Mouse (Mus musculus) ovary, postnatal 14 days (tissue): Measurements from ENCODE around the gene Svop.
A peak's percentile ranks its signal among the peaks of the same experiment; 100 is the strongest.

Experiments used
- DNase-seq: peaks from one replicate; pipeline ENCODE4 v3.0.0; 2022; ENCODE audit warnings: low spot score

Svop gene

DNA sequence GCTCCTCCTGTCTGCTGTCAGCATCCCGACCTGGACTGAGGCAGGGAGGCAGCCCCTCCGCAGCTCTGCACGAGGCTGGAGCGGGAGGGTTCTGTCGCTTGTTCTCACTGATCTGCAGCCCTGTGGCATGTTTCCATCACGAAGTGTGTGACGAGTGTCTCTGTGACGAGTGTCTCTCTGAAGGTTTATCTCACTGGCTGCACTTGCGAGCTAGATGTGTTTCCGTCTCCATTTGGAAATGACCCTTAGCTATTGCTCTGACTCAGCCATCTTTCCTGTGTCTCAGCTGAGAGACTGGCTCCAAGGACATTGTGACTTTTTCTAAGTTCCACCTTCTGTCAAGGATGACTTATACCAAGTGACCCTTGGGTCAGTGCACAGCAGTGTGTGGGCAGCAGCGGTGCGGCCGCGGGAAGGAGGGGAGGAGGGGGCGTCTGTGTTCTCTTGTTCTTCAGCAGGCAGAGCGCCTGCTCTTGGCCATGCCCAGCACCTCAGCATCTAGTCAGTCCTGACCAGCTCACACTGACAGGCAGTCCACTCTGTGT lies 15.1 kb upstream of the Svop start:
- DNase-seq = no peak

DNA sequence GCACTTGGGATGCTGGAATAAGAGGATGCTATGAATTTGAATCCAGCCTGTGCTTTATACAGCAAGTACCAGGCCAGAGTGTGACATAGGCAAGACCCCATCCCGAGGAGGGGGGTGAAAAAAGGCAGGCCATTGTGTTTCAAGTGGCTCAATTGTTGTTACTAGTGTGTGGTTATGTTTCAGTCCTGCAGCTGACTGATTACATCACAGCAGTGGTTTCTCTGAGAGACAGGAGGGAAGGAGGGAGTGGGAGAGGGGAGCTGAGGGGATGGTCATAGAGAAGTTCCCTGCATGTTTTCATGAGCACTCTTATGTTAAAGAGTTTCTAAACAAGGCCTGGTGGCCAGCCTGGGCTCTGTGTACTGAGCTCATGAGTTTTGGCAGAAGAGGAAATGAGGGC lies 11.4 kb upstream of the Svop start:
- no peak for DNase-seq

DNA sequence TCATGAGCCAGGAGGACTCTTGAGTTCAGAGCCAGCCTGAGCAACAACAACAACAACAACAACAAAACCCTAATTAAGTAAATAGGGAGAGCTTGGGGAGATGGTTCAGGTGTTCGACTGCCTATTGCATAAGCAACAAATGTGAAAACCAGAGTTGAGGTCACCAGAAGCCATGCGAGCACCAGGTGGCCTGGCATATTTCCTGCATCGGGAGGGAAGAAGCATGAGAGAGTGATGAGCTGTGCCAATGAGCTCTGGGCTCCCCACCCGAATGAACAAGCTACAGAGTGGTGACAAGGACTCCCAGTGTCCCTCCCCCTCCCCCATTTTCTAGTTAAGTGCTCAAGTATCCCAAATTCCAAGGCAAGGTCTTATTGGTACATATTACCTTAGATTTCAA lies 10.5 kb upstream of the Svop start:
- DNase-seq = no peak

DNA sequence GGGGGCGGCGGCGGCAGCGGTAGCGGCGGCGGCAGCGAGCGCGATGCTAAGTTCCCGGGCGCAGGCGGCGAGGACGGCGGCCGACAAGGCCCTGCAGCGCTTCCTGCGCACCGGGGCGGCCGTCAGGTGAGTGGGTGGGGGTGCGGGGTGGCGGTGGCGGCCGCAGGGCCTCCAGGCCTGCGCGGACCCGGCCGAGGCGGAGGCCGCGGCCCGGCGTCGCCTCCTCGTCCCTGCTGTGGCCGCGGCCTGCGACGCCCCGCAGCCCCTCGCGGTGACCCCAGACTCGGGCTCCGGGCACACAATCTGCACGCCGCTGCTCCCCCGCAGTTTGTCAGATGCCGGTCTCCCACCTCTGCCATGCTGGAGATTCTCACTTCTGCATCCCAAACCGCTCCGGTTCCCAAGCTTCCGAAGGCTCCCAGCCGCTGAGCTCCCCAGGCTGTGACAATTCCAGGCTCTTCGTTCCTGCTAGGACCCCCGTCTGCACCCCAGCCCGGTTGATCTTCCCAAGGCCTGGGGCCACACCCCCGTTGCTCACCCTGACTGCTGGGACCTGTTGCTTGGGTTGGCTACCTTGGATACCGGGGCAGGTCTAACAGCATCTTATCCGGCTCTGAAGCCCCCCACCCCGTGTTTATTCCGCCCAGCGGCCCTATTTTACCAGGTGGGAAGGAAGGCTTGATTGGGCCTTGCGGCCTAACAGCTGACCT lies 9.2 kb upstream of the Svop start:
- DNase-seq = peak; percentile 4

DNA sequence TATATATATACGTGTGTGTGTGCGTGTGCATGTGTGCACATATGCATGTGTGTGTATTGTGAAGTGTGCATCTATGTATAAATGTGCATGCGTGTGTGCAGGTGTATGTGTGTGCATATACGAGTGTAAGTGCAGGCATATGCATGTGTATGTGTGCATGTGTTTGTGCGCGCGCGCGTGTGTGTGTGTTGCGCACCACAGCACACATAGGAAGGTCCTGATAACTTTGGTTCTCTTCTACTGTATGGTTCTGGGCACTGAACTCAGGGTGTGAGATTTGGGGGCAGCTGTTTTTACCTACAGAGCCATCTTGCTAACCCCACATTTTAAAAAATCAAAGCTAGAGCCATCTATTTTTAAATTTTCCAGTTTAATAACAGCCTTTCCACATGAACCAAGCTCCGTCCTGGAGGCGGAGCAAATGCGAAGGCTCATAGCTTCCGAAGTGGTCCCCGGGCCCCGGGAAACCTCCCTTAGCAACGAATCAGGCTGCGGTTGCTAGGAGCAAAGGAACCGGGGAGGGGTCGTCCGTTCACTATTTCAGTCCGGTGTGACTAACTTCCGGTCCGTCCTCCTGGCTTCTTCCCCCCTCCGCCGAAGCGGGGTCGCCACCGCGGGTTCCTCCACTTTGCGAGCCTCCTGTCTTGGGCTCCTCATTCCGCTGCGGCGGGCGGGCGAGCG lies 8.5 kb upstream of the Svop start:
- peak; percentile 99 for DNase-seq

DNA sequence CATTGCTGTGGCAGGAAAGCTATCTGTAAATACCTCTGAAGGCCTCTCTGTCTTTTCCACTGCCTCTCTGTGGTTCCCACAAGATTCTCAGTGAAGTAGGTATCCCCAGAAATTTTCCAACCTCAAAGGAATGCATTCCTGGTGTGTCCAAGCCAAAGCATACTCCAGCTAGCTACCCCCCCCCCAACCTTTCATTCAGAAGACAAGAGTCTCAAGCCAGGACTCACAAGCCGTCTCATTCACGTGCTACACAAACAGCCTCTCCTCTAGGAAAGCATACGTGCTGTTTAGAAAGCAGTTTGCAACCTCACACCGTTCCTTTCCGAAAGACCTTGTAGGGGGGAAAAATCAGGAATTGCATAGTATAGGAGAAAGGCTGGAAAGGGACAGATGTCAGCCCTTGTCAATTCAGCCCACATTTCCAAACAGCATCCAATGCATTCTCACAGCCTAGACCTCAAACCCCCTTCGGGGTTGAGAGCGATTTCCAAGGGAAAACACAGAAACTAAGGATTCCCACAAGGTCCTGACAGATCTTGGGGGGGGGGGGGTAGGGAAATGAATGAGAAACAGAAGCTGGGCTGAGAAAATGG lies 853 bp downstream of the Svop start:
- no peak for DNase-seq

DNA sequence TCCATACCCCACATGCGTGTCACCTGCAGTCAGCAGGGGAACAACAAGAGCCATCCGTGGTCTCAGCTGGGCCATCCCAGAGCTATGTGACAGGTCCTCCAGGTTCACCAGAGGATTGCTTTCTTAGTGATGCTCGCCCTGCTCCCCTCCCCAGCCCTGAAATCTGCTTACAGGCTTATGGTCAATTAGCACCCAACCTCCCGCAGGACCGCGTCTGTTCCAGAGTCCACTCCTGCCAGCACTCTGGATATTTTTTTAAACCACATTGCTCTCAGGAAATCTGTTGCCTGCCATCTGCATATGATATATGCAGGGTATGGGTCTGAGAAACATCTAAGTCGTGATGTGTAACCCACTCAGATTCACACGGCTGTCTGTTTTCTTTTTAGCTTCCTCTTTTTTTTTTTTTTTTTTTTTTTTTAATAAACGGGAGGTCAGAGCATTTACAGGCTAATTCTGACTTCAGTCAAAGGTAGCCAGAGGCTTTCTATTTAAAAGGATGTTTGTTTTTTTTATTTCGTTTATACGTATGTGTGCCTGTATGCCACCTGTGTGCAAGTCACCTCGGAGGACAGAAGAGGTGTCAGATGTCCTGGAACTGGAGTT lies 3.4 kb downstream of the Svop start:
- no peak for DNase-seq

DNA sequence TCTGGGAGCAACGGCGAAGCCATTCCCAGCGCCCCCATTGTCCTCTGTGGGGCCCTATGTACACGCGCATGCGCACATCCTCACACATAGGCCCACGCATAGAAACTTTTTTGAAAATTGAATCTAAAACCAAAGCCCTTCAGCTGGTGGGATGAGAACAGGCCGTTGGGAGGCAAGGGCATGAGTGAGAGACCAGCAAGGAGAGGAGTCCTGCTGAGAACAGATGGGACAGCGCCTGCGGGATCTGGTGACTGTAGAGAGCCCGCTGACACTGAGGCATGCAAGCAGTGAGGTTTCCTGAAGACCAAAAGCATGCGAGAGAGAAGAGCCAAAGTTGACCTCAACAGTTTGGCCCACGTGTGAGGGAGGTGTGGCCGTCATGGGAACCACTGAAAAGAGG lies 5.9 kb downstream of the Svop start:
- no peak for DNase-seq

DNA sequence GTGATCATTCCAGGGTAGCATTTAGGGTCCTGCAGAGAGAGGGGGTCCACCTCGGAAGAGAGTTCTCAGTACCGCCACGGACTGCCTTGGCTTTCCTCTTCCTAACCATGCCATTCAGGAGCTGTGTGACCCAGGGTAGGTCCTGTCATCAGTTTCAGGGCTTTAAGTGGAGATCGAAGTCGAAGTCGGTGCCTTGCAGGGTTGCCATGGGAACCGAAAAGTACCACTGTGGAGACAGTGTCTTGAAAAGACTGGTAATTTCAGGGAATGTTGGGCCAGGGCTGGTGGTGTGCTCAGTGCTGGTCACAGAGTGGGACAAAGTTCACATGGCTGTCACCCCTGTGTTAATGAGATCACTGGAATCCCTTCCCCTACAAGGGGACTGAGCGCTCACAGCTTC lies 14.4 kb downstream of the Svop start:
- no peak for DNase-seq

DNA sequence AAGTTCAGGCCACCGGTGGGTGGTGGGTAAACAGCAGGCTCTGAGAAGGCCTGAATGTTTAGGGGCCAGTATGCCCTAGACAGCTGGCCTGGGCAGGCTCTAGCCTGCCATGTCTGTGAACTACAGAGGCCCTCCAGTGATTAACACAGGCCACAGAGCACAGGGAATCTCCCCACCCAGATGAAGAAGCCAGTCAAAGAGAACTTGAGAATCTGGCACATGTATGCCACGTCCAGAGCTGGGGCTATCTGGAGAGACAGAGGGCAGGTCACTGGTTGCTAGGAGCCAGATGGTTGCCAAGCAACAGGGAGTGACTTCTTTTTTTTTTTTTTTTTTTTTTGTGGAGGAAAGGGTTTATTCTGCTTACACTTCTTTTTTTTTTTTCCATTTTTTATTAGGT lies 19.1 kb downstream of the Svop start:
- no peak for DNase-seq

DNA sequence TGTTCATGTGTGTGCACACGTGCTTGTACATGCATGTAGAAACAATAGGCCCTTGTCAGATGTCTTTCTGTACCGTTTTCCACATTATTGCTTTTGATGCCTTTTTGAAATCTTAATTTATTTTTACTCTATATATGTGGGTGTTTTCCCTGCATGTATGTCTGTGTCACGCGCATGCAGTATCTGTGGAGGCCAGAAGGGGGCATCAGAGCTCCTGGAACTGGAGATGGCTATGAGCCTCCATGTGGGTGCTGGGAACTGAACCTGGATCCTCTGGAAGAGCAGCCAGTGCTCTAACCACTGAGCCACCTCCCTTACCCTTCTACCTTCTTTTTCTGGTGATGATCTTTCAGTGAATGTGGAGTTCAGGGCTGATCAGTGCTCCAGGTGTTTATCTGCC lies 20.5 kb downstream of the Svop start:
- DNase-seq = no peak

DNA sequence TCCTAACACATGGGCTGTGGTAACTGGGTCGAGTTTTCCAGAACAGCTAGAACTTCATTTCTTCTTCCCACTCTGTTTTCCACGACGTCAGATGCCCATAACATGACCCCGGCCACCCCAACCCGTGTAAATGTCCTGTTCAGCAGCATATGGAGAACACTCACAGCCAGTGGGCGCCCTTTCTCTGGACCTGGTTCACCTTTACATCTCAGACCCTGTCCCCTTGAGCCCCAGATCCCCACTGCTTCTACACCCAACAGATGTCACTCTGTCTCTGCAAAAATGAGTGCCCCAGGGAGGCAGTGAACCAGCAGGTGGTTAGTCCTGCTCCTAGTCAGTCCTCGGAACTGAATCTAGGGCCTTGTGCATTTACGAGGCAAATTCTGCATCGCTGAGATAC lies 23.4 kb downstream of the Svop start:
- no peak for DNase-seq

DNA sequence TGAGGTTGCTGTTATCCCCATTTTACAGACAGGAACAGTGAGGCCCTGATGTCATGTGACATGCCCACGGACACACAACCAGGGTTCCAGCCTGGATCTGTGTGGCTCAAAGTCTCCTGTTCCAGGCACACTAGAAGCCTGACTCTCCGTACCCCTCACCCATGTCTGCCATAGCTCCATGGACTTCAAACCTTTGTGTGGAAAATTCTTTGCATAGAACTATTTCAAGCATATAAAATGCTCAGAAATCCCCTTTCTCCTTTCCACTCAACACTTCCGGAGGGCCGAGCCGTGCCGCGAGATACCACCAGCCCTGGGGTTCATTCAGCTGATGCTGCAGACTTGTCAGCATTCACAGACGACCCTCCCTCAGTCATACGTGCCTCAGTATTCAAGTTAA lies 23.8 kb downstream of the Svop start:
- no peak for DNase-seq

DNA sequence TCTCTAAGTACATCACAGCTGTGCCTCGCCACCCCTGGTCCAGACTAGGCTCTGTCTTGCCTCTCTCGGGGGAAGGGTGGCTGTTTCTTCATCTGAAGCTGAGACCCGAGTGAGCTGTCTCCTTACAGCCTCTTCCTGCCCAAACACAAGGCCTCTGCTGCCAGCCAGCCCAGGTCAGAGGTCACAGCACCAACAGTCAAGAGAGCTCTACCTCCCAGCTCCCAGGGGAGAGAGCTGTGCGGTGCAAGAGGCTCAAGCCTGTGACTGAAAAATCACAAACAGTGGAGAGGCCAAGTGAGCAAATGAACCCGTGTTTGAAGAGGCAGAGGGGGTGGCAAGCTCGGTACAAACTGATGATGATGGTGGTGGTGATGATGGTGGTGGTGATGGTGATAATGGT lies 24.8 kb downstream of the Svop start:
- no peak for DNase-seq

DNA sequence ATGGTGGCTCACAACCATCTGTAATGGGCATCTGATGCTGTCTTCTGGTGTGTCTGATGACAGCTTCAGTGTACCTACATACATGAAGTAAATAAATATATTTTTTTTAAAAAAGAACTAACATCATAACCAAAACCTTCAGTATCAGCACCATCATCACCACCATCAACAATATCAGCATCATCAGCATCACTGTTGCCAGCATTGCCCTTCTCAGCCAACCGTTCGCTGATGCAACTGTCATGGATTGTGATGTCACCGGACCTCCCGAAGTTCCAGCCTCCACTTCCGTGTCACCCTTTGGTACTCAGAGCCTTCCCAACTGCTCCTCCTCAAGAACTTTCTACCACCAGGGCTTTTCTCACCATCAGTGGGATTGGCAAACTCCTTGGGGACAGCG lies 26.2 kb downstream of the Svop start, which contains the start of gene Usp30:
Gene Usp30 (plus strand): TSS at position 301 of the 400 bp plus-strand sequence.
- no peak for DNase-seq

DNA sequence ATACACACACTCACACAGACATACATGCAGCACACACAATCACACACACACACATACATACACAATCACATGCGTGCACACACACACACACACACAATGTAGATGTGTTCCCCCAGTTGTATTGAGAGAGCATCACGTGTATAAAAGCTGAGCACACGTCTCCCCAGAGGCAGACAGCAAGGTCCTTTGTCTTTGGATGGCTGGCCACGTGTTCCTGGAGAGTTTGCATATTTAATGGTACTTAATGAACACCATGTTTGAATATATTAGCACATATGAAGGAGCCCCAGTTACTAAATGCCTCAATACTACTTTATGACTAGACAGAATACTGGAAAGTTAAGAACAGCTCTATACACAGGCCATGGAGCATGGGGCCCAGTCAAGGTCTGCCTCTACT lies 27.4 kb downstream of the Svop start:
- DNase-seq = no peak

DNA sequence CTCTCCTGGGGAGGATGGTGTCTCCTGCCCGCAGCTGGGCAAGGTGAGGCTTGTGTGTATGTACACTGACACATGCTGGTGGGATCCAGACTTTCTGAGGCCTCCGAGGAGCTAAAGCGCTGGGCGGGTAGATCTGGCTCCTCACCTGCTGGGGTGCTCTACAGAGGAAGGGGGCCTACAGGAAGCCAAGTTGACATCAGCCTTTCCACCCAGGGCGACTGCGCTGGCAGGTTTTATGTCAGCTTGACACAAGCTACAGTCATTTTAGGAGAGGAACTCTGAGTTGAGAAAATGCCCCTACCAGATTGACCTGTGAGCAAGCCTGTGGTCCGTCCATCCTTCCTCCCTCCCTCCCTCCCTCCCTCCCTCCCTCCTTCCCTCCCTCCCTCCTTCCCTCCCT lies 29.7 kb downstream of the Svop start:
- no peak for DNase-seq

DNA sequence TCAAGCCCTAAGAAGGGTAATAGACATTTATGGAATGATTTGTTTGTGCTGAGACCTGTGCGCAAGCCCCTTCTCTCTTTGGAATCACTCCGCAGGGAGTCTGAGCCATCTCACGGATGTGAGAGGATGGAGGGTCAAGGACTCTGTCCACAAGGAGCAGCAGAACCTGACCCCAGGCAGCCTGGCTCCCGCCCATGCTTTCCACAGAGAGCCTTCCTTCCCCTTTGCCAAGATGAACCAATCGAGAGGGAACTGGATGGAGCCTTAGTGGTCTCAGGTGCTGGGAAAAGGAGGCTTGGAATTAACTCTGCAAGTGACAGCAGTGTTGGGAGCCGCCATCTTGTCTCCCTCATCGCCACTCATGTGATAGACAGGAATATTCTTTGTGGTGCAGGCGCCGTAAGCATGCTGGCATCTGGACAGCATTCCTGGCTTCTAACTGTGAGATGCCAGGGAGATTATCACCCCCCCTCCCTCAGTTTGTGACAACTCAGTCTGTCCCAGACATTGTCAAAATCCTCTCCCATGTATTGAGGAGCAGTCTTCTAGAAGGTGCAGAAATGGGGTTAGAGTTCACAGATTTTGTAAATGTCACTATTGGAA lies 34.1 kb downstream of the Svop start:
- no peak for DNase-seq

DNA sequence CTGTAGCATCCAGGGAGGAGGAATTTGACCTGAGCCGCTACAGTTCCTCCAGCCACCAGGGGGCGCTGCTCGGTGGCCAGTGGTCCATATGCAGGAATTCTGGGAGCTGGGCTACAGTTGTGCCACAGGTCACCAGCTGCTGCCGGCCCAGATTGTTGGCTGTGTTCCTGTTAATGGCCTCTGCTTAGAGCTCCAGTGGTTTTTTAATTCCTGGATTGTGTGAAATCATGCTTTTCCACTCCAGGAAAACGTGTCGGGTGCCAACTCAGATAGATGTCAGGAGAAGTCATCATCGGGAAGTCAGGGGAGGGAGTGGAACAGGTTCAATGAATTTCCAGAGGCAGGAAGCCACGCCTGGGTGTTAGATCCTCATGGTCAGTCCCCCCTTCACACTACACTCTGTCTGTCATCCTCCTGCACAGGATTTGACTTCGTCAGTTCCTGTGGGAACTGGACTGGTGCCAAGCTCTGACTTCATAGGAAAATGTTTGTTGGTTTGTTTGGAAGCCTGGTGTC lies 39.1 kb downstream of the Svop start:
- DNase-seq = peak; percentile 62

DNA sequence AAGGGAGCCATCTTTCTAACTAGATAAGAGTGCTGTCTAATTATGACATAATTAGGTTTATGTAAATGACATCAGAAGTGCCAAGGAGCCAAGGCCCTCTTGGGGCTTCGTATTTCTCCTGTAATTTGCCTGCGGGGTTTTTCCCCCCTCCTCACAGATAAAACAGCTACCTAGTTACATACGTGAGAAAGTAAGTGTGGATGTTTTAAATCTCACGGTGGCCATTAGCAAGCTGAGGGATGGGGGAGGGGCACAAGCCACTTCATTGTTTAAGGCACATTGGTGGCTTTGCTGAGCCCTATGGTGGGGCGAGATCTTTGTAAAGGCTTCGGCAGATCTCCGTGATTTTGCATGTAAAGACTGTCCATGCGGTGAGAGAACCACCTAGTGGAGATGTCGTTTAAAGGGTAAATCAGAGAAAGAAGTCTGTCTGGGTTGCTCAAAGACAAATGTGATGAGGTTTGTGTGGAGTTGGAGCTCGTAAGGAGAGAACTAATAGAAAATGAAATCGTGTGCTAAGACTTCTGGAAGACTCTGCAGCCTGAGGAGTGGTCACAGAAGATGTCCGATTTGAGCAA lies 42.5 kb downstream of the Svop start:
- DNase-seq = no peak

DNA sequence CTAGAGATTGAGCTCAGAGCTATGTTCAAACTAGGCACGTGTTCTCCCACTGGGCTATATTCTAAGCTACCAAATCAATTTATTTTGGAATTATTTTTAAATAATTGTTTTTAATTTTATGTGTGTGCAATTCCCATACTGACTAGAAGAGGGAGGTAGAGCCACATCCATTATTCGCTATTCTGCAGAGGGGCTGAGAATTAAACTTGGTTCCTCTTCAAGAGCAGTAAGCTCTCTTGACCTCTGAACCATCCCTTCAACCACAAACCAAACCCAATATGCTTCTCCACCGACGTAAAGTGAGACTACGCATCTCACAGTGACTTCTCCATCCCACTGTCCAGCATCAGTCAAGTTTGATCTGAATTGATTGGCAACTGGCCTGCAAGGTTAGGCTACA lies 44.2 kb downstream of the Svop start:
- DNase-seq = no peak

DNA sequence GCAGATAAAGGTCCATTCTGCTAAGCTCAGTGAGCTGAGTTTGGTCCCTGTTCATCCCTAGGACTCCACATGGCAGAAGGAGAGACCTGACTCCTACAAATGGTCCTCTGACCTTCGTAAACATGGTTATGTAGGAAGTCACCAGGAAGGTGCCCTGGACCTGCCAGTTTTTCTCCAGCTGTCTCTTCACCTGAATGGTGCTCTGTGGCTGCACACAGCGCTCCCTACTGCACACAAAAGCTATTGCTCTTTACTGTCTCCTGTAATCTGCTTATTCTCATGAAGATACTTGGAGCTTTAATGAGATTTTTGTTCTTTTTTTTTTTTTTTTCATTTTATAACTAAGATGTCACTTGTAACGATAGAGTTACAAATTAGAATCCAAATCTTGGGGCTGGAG lies 44.8 kb downstream of the Svop start:
- DNase-seq = no peak
